Mouse (Mus musculus): Measurements from ENCODE around the gene Bmp8b. TPM values are rescaled to one million over a fixed set of nuclear protein-coding genes. Genes with fewer than 3 reads are reported as not detected.
"Not testable (repeated sequence)": the region's sequence is repeated elsewhere in the genome, so short reads cannot be mapped to it uniquely, and the experiment has no call there.

Bmp8b gene
- polyA plus RNA-seq, 1 experiment from 2014 or later = 1.7 TPM

GRCm38 (mm10) chr4:123111275-123111983 is 6.5 kb downstream of the Bmp8b start:
- H3K4me3 ChIP-seq (replicated peaks); H3K9me3 ChIP-seq (replicated peaks); H3K9ac ChIP-seq; H3K27ac ChIP-seq (replicated peaks); H3K4me1 ChIP-seq; H3K4me2 ChIP-seq (replicated peaks); H3K36me3 ChIP-seq: not testable (repeated sequence)
- WGBS = 56% methylated on average over 10 of the region's 10 CpGs
- peaks cover 14% of the 10 kb centered on the region for H3K27me3 ChIP-seq
- peak; percentile 32; the same call in 1 of the 2 replicates for ATAC-seq (ENCODE audit: insufficient number of reproducible peaks, low FRiP score, low TSS enrichment, low read depth)

- WGBS = 70% methylated on average over 8 of the region's 8 CpGs
- H3K4me2 ChIP-seq (replicated peaks) = no peak overlapping the region
- no peaks in the 10 kb centered on the region for H3K36me3 ChIP-seq
- no peak overlapping the region for H3K4me3 ChIP-seq (replicated peaks)
- no peaks in the 10 kb centered on the region for H3K9me3 ChIP-seq (replicated peaks)
- H3K27me3 ChIP-seq = peaks cover 8% of the 10 kb centered on the region
- H3K27ac ChIP-seq (replicated peaks) = no peak overlapping the region
- H3K4me1 ChIP-seq = 0 out of 2 replicates have a peak, but pooled peaks cover 5% of the 10 kb centered on the region
- ATAC-seq (ENCODE audit: insufficient number of reproducible peaks, low FRiP score, low TSS enrichment, low read depth) = no peak
- no peak overlapping the region for H3K9ac ChIP-seq
Observed at GRCm38 (mm10) chr4:123112216-123112764, 7.3 kb downstream of the Bmp8b start.

- not testable (repeated sequence) for ATAC-seq (ENCODE audit: insufficient number of reproducible peaks, low FRiP score, low TSS enrichment, low read depth)
Observed at GRCm38 (mm10) chr4:123114651-123115050, 9.7 kb downstream of the Bmp8b start.

DNA sequence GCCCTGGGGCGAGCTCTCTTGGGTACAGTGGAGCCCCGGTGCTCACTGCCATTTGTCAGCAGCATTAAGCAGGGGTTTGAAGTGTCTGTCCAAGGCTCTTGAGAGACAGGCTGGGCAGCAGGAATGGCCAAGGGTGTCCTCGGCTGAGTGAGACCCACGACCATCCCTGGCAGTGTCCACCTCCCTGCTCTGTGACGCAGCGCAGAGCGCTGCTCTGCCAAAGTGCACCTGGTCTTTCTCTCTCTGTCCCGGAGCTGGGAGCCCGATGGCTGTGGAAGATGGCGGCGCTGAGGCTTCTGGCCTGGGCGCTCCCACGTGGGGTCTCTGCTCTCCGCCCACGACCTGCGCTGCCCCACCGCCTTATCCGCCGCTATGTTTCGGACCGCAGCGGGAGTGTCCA is 11.0 kb downstream of the Bmp8b start, which contains the start of gene Oxct2b:
TSS of gene Oxct2b (plus strand) at position 256 of the 400 bp plus-strand sequence.
- Histone ChIP-seq H3K9ac (no peak within 1 kb of the TSS), H3K27ac (replicated peaks) (no peak within 1 kb of the TSS), H3K9me3 (replicated peaks) (no peaks in the 10 kb centered on the region), H3K4me3 (replicated peaks) (peak within 1 kb of the TSS; percentile 42), H3K27me3 (peaks cover 5% of the 10 kb centered on the region), H3K36me3 (no peaks in the 10 kb centered on the region), H3K4me2 (replicated peaks) (peak within 1 kb of the TSS; percentile 69), H3K4me1 (no peaks in the 10 kb centered on the region)
- WGBS = 8% methylated on average over 22 of the region's 22 CpGs
- ATAC-seq (ENCODE audit: insufficient number of reproducible peaks, low FRiP score, low TSS enrichment, low read depth) = no peak

More at GRCm38 (mm10) chr4:123114651-123115050, 9.7 kb downstream of the Bmp8b start:
- not testable (repeated sequence) for H3K4me3 ChIP-seq (replicated peaks); H3K4me2 ChIP-seq (replicated peaks); H3K9me3 ChIP-seq (replicated peaks); H3K9ac ChIP-seq; H3K4me1 ChIP-seq; H3K27ac ChIP-seq (replicated peaks); H3K27me3 ChIP-seq; H3K36me3 ChIP-seq
- WGBS = 85% methylated on average over 4 of the region's 4 CpGs

- Histone ChIP-seq H3K4me2 (replicated peaks) (peak overlapping the region; percentile 69), H3K4me3 (replicated peaks) (peak overlapping the region; percentile 42)
- not testable (repeated sequence) for H3K9me3 ChIP-seq (replicated peaks); ATAC-seq (ENCODE audit: insufficient number of reproducible peaks, low FRiP score, low TSS enrichment, low read depth); H3K4me1 ChIP-seq; H3K36me3 ChIP-seq; H3K9ac ChIP-seq; H3K27me3 ChIP-seq; H3K27ac ChIP-seq (replicated peaks)
- WGBS = 26% methylated on average over 31 of the region's 42 CpGs
Observed at GRCm38 (mm10) chr4:123116640-123117039, 11.7 kb downstream of the Bmp8b start.

DNA sequence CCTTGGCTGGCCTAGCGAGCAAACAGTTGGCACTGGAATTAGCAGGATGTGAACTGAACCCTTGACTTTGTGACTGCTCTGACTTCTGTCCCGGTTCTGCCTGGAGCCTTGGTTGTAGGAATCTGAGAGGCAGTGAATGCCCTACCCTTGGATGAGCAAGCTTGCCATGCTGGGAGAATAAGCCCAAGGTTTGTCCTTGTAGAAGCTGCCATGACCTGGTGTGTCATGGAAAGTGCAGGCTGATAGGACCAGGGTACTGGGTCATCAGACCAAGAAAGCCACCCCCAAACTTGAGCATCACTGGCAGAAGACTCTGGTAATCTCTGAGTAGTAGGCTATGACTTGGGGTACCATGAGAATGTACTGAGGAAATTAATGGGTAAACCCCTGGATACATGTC is 16.3 kb downstream of the Bmp8b start:
- no peaks in the 10 kb centered on the region for H3K9me3 ChIP-seq (replicated peaks)
- no peak overlapping the region for H3K27ac ChIP-seq (replicated peaks)
- no peaks in the 10 kb centered on the region for H3K4me1 ChIP-seq
- H3K4me2 ChIP-seq (replicated peaks) = no peak overlapping the region
- no peak for ATAC-seq (ENCODE audit: insufficient number of reproducible peaks, low FRiP score, low TSS enrichment, low read depth)
- H3K4me3 ChIP-seq (replicated peaks) = no peak overlapping the region
- WGBS = 81% methylated on average over 2 of the region's 2 CpGs
- no peaks in the 10 kb centered on the region for H3K27me3 ChIP-seq
- H3K36me3 ChIP-seq = peaks cover 24% of the 10 kb centered on the region
- H3K9ac ChIP-seq = no peak overlapping the region

DNA sequence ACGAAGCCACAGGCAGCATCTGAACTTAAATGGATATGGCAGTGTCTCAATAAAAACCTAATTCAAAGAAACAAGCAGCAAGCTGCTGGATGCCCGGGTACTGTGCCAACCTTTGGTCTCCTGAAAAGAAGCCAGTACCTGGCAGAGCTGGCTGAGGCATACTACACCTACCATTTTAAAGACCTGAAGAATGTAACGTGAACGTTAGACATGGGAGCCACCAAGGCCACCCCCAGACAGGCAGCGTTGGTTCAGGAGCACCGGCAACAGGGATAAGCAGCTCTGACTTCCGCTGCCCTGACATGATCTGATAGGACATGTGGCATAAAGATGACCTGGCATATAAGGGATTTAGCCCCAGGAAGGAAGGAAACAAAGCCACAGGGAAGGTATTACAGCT is 21.7 kb downstream of the Bmp8b start:
- H3K27ac ChIP-seq (replicated peaks) = no peak overlapping the region
- no peaks in the 10 kb centered on the region for H3K27me3 ChIP-seq
- no peak overlapping the region for H3K9ac ChIP-seq
- no peaks in the 10 kb centered on the region for H3K9me3 ChIP-seq (replicated peaks)
- no peaks in the 10 kb centered on the region for H3K4me1 ChIP-seq
- no peak overlapping the region for H3K4me2 ChIP-seq (replicated peaks)
- peaks cover 71% of the 10 kb centered on the region for H3K36me3 ChIP-seq
- 95% methylated on average over 7 of the region's 7 CpGs for WGBS
- no peak for ATAC-seq (ENCODE audit: insufficient number of reproducible peaks, low FRiP score, low TSS enrichment, low read depth)
- no peak overlapping the region for H3K4me3 ChIP-seq (replicated peaks)

GRCm38 (mm10) chr4:123127051-123127450 is 22.1 kb downstream of the Bmp8b start:
- Histone ChIP-seq H3K4me2 (replicated peaks) (no peak overlapping the region), H3K9ac (no peak overlapping the region), H3K27ac (replicated peaks) (no peak overlapping the region), H3K9me3 (replicated peaks) (no peaks in the 10 kb centered on the region), H3K4me1 (no peaks in the 10 kb centered on the region), H3K4me3 (replicated peaks) (no peak overlapping the region), H3K27me3 (no peaks in the 10 kb centered on the region), H3K36me3 (peaks cover 75% of the 10 kb centered on the region)
- no peak for ATAC-seq (ENCODE audit: insufficient number of reproducible peaks, low FRiP score, low TSS enrichment, low read depth)
- WGBS = 88% methylated on average over 4 of the region's 4 CpGs

DNA sequence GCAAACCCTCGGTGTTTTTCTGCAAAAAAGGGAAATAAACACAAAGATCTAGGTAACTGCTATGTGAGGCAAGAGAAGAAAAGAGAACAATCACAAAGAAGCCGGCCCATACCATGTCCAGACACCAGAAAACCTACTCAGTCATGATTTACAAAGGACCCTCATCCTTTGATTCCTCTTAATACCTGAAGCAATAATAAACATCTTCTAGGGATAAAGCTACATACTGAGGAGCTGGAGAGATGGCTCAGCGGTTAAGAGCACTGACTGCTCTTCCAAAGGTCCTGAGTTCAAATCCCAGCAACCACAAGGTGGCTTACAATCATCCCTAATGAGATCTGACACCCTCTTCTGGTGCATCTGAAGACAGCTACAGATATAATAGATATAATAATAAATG is 32.6 kb downstream of the Bmp8b start:
- WGBS = 84% methylated on average over 3 of the region's 3 CpGs
- Histone ChIP-seq H3K27me3 (no peaks in the 10 kb centered on the region), H3K9ac (no peak overlapping the region), H3K4me2 (replicated peaks) (no peak overlapping the region), H3K4me3 (replicated peaks) (no peak overlapping the region), H3K36me3 (peaks cover 37% of the 10 kb centered on the region), H3K27ac (replicated peaks) (no peak overlapping the region), H3K4me1 (peaks cover 15% of the 10 kb centered on the region), H3K9me3 (replicated peaks) (no peaks in the 10 kb centered on the region)
- ATAC-seq (ENCODE audit: insufficient number of reproducible peaks, low FRiP score, low TSS enrichment, low read depth) = no peak

GRCm38 (mm10) chr4:123139513-123140154 is 34.7 kb downstream of the Bmp8b start, which contains the start of gene Ppie:
TSS of gene Ppie (minus strand) at chr4:123139951.
- Histone ChIP-seq H3K27ac (replicated peaks) (peak within 1 kb of the TSS; percentile 92), H3K4me1 (peaks cover 15% of the 10 kb centered on the region), H3K36me3 (peaks cover 19% of the 10 kb centered on the region), H3K9me3 (replicated peaks) (no peaks in the 10 kb centered on the region), H3K9ac (peak within 1 kb of the TSS; percentile 55), H3K27me3 (no peaks in the 10 kb centered on the region; the same call in 1 of the 2 replicates), H3K4me3 (replicated peaks) (peak within 1 kb of the TSS; percentile 66), H3K4me2 (replicated peaks) (peak within 1 kb of the TSS; percentile 70)
- peak; percentile 96 for ATAC-seq (ENCODE audit: insufficient number of reproducible peaks, low FRiP score, low TSS enrichment, low read depth)
- WGBS = under 1% methylated on average over 34 of the region's 34 CpGs

DNA sequence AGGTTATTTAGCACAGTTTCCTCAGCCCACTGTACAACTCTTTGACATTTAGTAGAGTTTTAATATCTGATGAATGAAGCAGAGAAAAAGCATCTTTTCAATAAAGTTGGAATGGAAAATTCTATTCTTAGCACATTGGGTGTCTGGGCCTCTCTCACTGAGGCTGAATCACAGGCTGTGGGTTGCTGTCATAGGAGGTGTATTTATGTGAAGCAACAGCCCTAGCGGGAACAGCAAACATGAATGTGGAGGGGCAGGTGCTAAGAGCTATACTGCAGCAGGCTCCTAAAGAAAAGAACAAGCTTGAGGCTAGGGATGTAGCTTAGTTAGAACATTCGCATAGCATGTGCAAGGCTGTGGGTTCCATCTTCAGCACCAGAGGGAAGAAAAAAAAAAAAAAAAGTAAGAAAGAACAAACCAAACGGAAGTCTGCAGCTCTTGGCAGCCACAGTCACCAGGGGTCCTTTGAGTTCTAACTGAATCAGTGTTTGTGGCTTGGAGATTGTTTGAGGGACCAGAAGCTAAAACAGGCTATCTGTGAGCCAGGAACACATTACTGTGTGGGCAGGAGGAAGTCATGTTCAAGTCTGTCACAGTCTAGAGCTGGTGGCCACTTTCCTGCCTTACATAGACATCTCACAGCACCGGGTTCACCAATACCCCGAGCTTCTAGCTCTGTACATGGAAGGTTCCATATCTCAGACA is 42.6 kb downstream of the Bmp8b start:
- H3K27ac ChIP-seq (replicated peaks) = no peak overlapping the region
- no peaks in the 10 kb centered on the region for H3K36me3 ChIP-seq
- 68% methylated on average over 5 of the region's 5 CpGs for WGBS
- no peak overlapping the region for H3K4me3 ChIP-seq (replicated peaks)
- no peaks in the 10 kb centered on the region; the same call in 1 of the 2 replicates for H3K27me3 ChIP-seq
- no peak overlapping the region for H3K4me2 ChIP-seq (replicated peaks)
- no peak for ATAC-seq (ENCODE audit: insufficient number of reproducible peaks, low FRiP score, low TSS enrichment, low read depth)
- H3K9me3 ChIP-seq (replicated peaks) = no peaks in the 10 kb centered on the region
- H3K9ac ChIP-seq = no peak overlapping the region
- no peaks in the 10 kb centered on the region for H3K4me1 ChIP-seq

Data from embryonic facial prominence, embryonic 15.5 days (tissue).